In the genomic region with DNA sequence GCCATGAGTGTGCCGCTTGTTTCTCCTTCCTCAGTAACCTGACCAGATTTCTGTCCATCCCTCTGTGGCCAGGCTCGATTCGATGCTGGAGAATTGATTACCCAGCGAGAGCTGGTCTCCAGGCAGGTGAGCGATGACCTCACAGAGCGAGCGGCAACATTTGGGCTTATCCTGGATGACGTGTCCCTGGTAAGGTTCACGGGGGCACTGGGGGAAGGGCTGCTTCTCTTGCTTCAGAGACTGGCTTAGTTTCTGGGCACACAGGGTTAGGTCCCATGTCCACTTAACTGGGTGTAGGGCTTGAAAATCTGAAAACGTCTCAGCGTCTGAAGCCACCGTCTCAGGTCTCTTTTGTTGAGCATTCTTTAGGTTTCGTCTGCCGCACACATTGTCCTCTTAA, we compare ENCODE assay signal across 21 mouse cellular contexts. TPM values are rescaled to one million over a fixed set of nuclear protein-coding genes. Genes with fewer than 3 reads are reported as not detected.
DNase-seq lines count a peak whose midpoint lies in the region; ATAC-seq and TF ChIP-seq lines count a peak whose summit lies in the region.
"Had no signal": no experiment of that assay in that cellular context is flagged by ENCODE, and none has a peak within 500 bp of the region (broad histone marks: within the 10 kb centered on the region; RNA-seq: fewer than 3 reads in every experiment).

No protein-coding gene starts in this region.

- no peak overlapping the region for H3K4me2 ChIP-seq in intestine, embryonic 14.5 days (ENCODE audit: low read length)
- H3K4me2 ChIP-seq in intestine, embryonic 16.5 days (ENCODE audit: low read depth, low read length) = no peak overlapping the region
- no peak overlapping the region for H3K4me2 ChIP-seq in lung, embryonic 14.5 days
- H3K4me2 ChIP-seq in embryonic facial prominence, embryonic 12.5 days (replicated peaks) = no peak overlapping the region
- H3K4me2 ChIP-seq: heart, embryonic 15.5 days; liver, embryonic 15.5 days had no signal

- peaks cover 88% of the 10 kb centered on the region for H3K36me3 ChIP-seq in intestine, embryonic 14.5 days (ENCODE audit: control insufficient read depth, insufficient read depth, low read length)
- H3K36me3 ChIP-seq in intestine, embryonic 16.5 days (ENCODE audit: control insufficient read depth, insufficient read depth, low read length) = peaks cover 26% of the 10 kb centered on the region
- peaks cover 90% of the 10 kb centered on the region for H3K36me3 ChIP-seq in lung, embryonic 14.5 days (ENCODE audit: insufficient read depth)
- H3K36me3 ChIP-seq in embryonic facial prominence, embryonic 10.5 days (replicated peaks) = peaks cover 99% of the 10 kb centered on the region
- peaks cover 73% of the 10 kb centered on the region for H3K36me3 ChIP-seq in embryonic facial prominence, embryonic 12.5 days

- H3K4me3 ChIP-seq in intestine, embryonic 14.5 days (ENCODE audit: low read depth, low read length) = no peak overlapping the region
- no peak overlapping the region for H3K4me3 ChIP-seq in intestine, embryonic 16.5 days (ENCODE audit: low read length)
- no peak overlapping the region for H3K4me3 ChIP-seq in lung, embryonic 14.5 days (ENCODE audit: low read depth, low read length)
- no peak overlapping the region for H3K4me3 ChIP-seq in embryonic facial prominence, embryonic 10.5 days
- H3K4me3 ChIP-seq in embryonic facial prominence, embryonic 12.5 days = no peak overlapping the region
- H3K4me3 ChIP-seq: erythroblast, embryonic 14.5 days; heart, embryonic 15.5 days; liver, embryonic 15.5 days had no signal

- no peak for DNase-seq in intestine, embryonic 14.5 days (ENCODE audit: low spot score)
- DNase-seq in lung, embryonic 14.5 days = no peak
- no peak for DNase-seq in lung, postnatal 25 days (ENCODE audit: low spot score)
- no peak for DNase-seq in embryonic facial prominence, embryonic 10.5 days (ENCODE audit: low spot score)
- DNase-seq in layer of hippocampus, postnatal 25 days (ENCODE audit: extremely low spot score in 1 of 2, low spot score in 1 of 2) = no peak
- DNase-seq: cerebellum, adult 2 months; cerebellum, postnatal 36 days; gastrocnemius, postnatal 10 days; heart, postnatal 4 days; layer of hippocampus, postnatal 36 days; lung, postnatal 36 days; right cerebral cortex, postnatal 14 days; spleen, adult 18-20 months; thymus, adult 2 months had no signal

- no peak for ATAC-seq in intestine, embryonic 14.5 days (replicated peaks; ENCODE audit: low FRiP score, low TSS enrichment, low read depth)
- ATAC-seq in intestine, embryonic 16.5 days = no peak
- no peak for ATAC-seq in lung, embryonic 14.5 days (ENCODE audit: insufficient read depth)
- ATAC-seq in embryonic facial prominence, embryonic 12.5 days (ENCODE audit: insufficient number of reproducible peaks, insufficient read depth, low FRiP score, low TSS enrichment) = no peak
- no peak for ATAC-seq in frontal cortex, adult (ENCODE audit: low TSS enrichment)

- no peak overlapping the region for H3K9ac ChIP-seq in intestine, embryonic 14.5 days (ENCODE audit: low read length)
- H3K9ac ChIP-seq in intestine, embryonic 16.5 days (ENCODE audit: low read depth, low read length) = no peak overlapping the region
- H3K9ac ChIP-seq in lung, embryonic 14.5 days = no peak overlapping the region
- peak overlapping the region; percentile 19; the same call in 1 of the 2 replicates for H3K9ac ChIP-seq in embryonic facial prominence, embryonic 12.5 days
- H3K9ac ChIP-seq: heart, embryonic 15.5 days; liver, embryonic 15.5 days had no signal

- H3K27me3 ChIP-seq in intestine, embryonic 14.5 days (replicated peaks; ENCODE audit: control insufficient read depth, insufficient read depth, low read length) = no peaks in the 10 kb centered on the region
- H3K27me3 ChIP-seq in intestine, embryonic 16.5 days (replicated peaks; ENCODE audit: control insufficient read depth, insufficient read depth, low read length) = no peaks in the 10 kb centered on the region
- no peaks in the 10 kb centered on the region for H3K27me3 ChIP-seq in lung, embryonic 14.5 days (ENCODE audit: insufficient read depth, low read length)
- no peaks in the 10 kb centered on the region for H3K27me3 ChIP-seq in embryonic facial prominence, embryonic 10.5 days (replicated peaks; ENCODE audit: low read depth, poor library complexity, severe bottlenecking)
- H3K27me3 ChIP-seq in embryonic facial prominence, embryonic 12.5 days = no peaks in the 10 kb centered on the region
- H3K27me3 ChIP-seq: heart, embryonic 15.5 days; liver, embryonic 15.5 days had no signal

- no peaks in the 10 kb centered on the region for H3K9me3 ChIP-seq in intestine, embryonic 14.5 days (ENCODE audit: control insufficient read depth, low read length)
- H3K9me3 ChIP-seq in intestine, embryonic 16.5 days (ENCODE audit: control insufficient read depth, low read length) = no peaks in the 10 kb centered on the region
- no peaks in the 10 kb centered on the region for H3K9me3 ChIP-seq in lung, embryonic 14.5 days (ENCODE audit: low read depth, low read length)
- no peaks in the 10 kb centered on the region for H3K9me3 ChIP-seq in embryonic facial prominence, embryonic 10.5 days
- H3K9me3 ChIP-seq in embryonic facial prominence, embryonic 12.5 days = no peaks in the 10 kb centered on the region
- H3K9me3 ChIP-seq: heart, embryonic 15.5 days; liver, embryonic 15.5 days had no signal

- H3K27ac ChIP-seq in intestine, embryonic 14.5 days (ENCODE audit: low read depth) = peak overlapping the region; percentile 33; the same call in 1 of the 2 replicates
- H3K27ac ChIP-seq in intestine, embryonic 16.5 days (ENCODE audit: low read length) = no peak overlapping the region
- H3K27ac ChIP-seq in lung, embryonic 14.5 days (ENCODE audit: low read depth) = 0 out of 2 replicates have a peak overlapping the region, but pooled peaks have one; percentile 48
- peak overlapping the region; percentile 55; the same call in 1 of the 2 replicates for H3K27ac ChIP-seq in embryonic facial prominence, embryonic 10.5 days (replicated peaks)
- H3K27ac ChIP-seq in embryonic facial prominence, embryonic 12.5 days = peak overlapping the region; percentile 80
- H3K27ac ChIP-seq: kidney, postnatal 0 days; liver, embryonic 15.5 days had no signal

- TF ChIP-seq CTCF in lung, embryonic 14.5 days (IDR thresholded peaks at IDR 0.05; ENCODE audit: low read depth) = no peak

- WGBS in intestine, embryonic 14.5 days = 87% methylated on average over 14 of the region's 14 CpGs
- 89% methylated on average over 14 of the region's 14 CpGs for WGBS in intestine, embryonic 16.5 days
- WGBS in lung, embryonic 14.5 days = 92% methylated on average over 14 of the region's 14 CpGs
- WGBS in embryonic facial prominence, embryonic 10.5 days = 90% methylated on average over 14 of the region's 14 CpGs
- WGBS in embryonic facial prominence, embryonic 12.5 days = 85% methylated on average over 14 of the region's 14 CpGs

- H3K4me1 ChIP-seq in intestine, embryonic 14.5 days (replicated peaks; ENCODE audit: control insufficient read depth, insufficient read depth, low read length) = peaks cover 4% of the 10 kb centered on the region; the same call in 1 of the 2 replicates
- H3K4me1 ChIP-seq in intestine, embryonic 16.5 days (ENCODE audit: control insufficient read depth, insufficient read depth, low read length) = no peaks in the 10 kb centered on the region
- no peaks in the 10 kb centered on the region for H3K4me1 ChIP-seq in lung, embryonic 14.5 days (ENCODE audit: insufficient read depth)
- peaks cover 22% of the 10 kb centered on the region for H3K4me1 ChIP-seq in embryonic facial prominence, embryonic 10.5 days
- H3K4me1 ChIP-seq in embryonic facial prominence, embryonic 12.5 days = peaks cover 23% of the 10 kb centered on the region

RNA-seq across cellular contexts. Expression of a gene that starts 8.7 kb away (rescaled TPM):
- polyA plus RNA-seq in intestine, embryonic 14.5 days (2014; fragmentation: Nextera tagmentation; extraction: Ambion mirVana) = 300 and 305 TPM in 2 replicates
- 309 and 324 TPM in 2 replicates for polyA plus RNA-seq in intestine, embryonic 16.5 days (2015; fragmentation: Nextera tagmentation; extraction: Ambion mirVana)
- polyA plus RNA-seq in lung, embryonic 14.5 days (2014; fragmentation: Nextera tagmentation; extraction: Ambion mirVana) = 220 and 252 TPM in 2 replicates
- 309 and 312 TPM in 2 replicates for polyA plus RNA-seq in embryonic facial prominence, embryonic 10.5 days (2016; fragmentation: Nextera tagmentation; extraction: Ambion mirVana)
- polyA plus RNA-seq in embryonic facial prominence, embryonic 12.5 days (2016; fragmentation: Nextera tagmentation; extraction: Ambion mirVana) = 229 and 231 TPM in 2 replicates
- 100 to 1,000 TPM in 1 of 2 experiments, 10 to 100 TPM in 1; 94.5 to 106 TPM for total RNA-seq in layer of hippocampus, postnatal 25 days (2021)

RNA-seq across cellular contexts. Expression of a gene that starts 37.0 kb away (rescaled TPM):
- polyA plus RNA-seq in intestine, embryonic 14.5 days (2014; fragmentation: Nextera tagmentation; extraction: Ambion mirVana) = 9.2 and 9.9 TPM in 2 replicates
- polyA plus RNA-seq in intestine, embryonic 16.5 days (2015; fragmentation: Nextera tagmentation; extraction: Ambion mirVana) = 14.7 and 16.8 TPM in 2 replicates
- 12.4 and 13.6 TPM in 2 replicates for polyA plus RNA-seq in lung, embryonic 14.5 days (2014; fragmentation: Nextera tagmentation; extraction: Ambion mirVana)
- polyA plus RNA-seq in embryonic facial prominence, embryonic 10.5 days (2016; fragmentation: Nextera tagmentation; extraction: Ambion mirVana) = 19.5 and 20.3 TPM in 2 replicates
- polyA plus RNA-seq in embryonic facial prominence, embryonic 12.5 days (2016; fragmentation: Nextera tagmentation; extraction: Ambion mirVana) = 23.7 and 24.5 TPM in 2 replicates
- 10 to 100 TPM; 43.8 to 51.8 TPM for total RNA-seq in layer of hippocampus, postnatal 25 days (2021)

RNA-seq across cellular contexts. Expression of a gene that starts 47.9 kb away (rescaled TPM):
- polyA plus RNA-seq in intestine, embryonic 14.5 days (2014; fragmentation: Nextera tagmentation; extraction: Ambion mirVana) = 1.1 and 2.0 TPM in 2 replicates
- polyA plus RNA-seq in intestine, embryonic 16.5 days (2015; fragmentation: Nextera tagmentation; extraction: Ambion mirVana) = 0.78 and 0.92 TPM in 2 replicates
- 2.1 and 2.3 TPM in 2 replicates for polyA plus RNA-seq in lung, embryonic 14.5 days (2014; fragmentation: Nextera tagmentation; extraction: Ambion mirVana)
- polyA plus RNA-seq in embryonic facial prominence, embryonic 10.5 days (2016; fragmentation: Nextera tagmentation; extraction: Ambion mirVana) = 1.9 and 2.2 TPM in 2 replicates
- polyA plus RNA-seq in embryonic facial prominence, embryonic 12.5 days (2016; fragmentation: Nextera tagmentation; extraction: Ambion mirVana) = 2.0 and 2.1 TPM in 2 replicates
- total RNA-seq in layer of hippocampus, postnatal 25 days (2021) = 1 to 10 TPM in 1 of 2 experiments, under 1 TPM in 1; 0.69 to 2.0 TPM
- polyA plus RNA-seq: erythroblast, embryonic 14.5 days had no signal
